Mouse (Mus musculus): ENCODE measurements around the gene Mex3d. TPM values are rescaled to one million over a fixed set of nuclear protein-coding genes. Genes with fewer than 3 reads are reported as not detected.
A peak's percentile ranks its signal among the peaks of the same experiment; 100 is the strongest.

Gene Mex3d
- polyA plus RNA-seq, 1 experiment from 2014 or later = 2.1 TPM

DNA sequence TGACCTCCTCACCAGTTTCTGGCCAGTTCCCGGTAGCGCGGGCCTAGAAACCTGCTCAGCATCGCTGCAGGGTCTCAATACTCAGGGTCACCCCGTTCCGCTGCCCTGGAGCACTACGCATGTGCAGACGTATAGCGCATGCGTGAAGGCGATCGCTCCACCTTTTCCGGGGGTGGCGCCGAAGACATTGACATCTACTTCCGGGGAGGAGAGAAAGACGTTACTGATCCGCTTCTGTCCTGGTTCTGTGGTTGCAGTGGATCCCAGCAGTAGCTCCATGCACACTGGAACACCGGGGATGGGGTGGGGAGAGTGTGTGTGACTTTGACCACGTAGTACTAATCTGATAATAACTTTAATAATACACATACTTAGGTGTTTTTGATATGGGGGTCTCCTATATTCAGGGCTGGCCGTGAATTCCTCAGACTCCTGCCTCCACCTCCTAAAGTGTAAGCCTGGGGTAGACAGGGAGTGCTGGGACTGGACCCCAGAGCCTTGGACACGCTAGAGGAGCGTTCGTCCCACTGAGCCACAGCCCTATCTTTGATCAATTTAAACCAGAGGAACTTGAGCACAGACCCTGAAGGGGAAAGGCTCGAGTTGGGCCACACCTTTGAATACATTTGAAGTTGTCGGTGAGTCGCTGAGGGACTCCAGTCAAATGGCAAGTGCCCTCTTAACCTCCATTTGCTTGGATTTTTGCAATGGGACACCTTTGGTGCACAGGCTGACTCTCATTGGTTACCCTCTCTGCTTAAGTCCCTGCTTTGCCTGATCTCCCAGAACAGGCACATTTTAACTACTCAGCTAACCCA, 19.4 kb upstream of the Mex3d start, which contains the start of gene Uqcr11:
Gene Uqcr11 (minus strand): TSS at position 147 of the 818 bp plus-strand sequence.
- WGBS (ENCODE audit: insufficient replicate concordance) = 2% methylated on average over 27 of the region's 27 CpGs
- Histone ChIP-seq H3K9me3 (replicated peaks) (no peaks in the 10 kb centered on the region), H3K27ac (peak within 1 kb of the TSS; percentile 92), H3K27me3 (replicated peaks) (no peaks in the 10 kb centered on the region), H3K4me1 (peaks cover 56% of the 10 kb centered on the region), H3K4me2 (peak within 1 kb of the TSS; percentile 91), H3K36me3 (peaks cover 68% of the 10 kb centered on the region), H3K9ac (peak within 1 kb of the TSS; percentile 88), H3K4me3 (peak within 1 kb of the TSS; percentile 87)
- peak; percentile 83 for ATAC-seq

DNA sequence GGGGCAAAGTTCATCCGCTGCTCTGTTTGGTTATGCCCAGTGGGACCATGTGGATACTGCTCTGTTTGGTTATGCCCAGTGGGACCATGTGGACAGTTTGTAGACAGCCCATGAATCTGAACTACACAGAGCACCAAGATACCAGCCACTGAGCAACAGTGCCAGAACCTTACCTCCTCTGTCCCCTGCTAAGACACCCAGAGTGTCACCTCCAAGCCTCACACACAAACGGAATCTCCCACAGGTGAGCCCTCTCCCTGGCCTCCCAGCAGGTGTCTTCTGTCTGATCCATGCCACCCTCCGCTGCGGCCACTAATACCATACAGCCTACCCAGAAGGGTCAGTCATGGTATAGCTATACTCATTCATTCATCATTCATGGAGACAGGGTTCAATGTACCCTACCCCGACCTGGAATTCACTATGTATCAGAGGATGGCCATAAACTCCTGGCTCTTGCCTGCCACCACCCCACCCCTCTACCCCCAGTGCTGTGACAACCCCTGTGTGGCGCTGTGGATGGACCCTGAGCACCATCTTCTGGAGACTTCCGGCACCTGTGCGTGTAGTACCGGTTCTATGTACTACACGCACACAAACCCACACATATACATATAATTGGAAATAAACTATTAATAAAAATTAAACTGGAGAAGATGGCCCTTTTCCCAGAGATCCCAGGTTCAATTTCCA, 18.2 kb upstream of the Mex3d start:
- H3K36me3 ChIP-seq = peaks cover 65% of the 10 kb centered on the region
- peak overlapping the region; percentile 92 for H3K27ac ChIP-seq
- H3K4me2 ChIP-seq = peak overlapping the region; percentile 91
- peak overlapping the region; percentile 88 for H3K9ac ChIP-seq
- H3K27me3 ChIP-seq (replicated peaks) = no peaks in the 10 kb centered on the region
- H3K4me3 ChIP-seq = peak overlapping the region; percentile 87
- H3K4me1 ChIP-seq = peaks cover 62% of the 10 kb centered on the region
- WGBS (ENCODE audit: insufficient replicate concordance) = 42% methylated on average over 10 of the region's 10 CpGs
- ATAC-seq = no peak
- no peaks in the 10 kb centered on the region for H3K9me3 ChIP-seq (replicated peaks)

DNA sequence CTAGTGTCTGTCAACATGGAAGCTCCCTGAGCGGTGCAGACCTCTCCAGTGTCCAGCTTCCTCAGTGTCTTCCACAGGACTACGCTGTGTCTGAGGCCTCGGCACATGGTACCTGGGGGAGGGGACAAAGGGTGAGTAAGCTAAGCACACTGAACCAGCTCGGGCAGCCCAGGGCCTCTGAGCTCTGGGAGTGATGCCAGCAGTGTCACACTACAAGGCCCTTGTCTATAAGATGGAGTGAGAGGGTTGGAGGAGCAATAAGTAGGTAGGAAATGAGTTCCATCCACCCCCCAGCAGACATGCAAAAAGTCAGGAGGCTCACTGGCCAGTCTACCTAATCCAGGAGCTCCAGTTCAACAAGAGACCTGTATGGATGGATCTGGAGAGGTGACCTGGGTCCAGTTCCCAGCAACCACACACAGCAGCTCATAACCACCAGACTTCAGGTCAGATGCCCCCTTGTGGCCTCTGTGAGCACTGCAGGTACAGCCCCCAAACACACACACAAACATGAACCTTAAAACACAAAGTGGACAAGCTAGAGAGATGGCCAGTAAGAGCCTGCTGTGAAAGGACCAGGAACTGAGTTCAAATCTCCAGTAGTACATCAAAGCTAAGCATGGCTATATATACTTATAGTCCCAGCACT, 15.7 kb upstream of the Mex3d start:
- WGBS (ENCODE audit: insufficient replicate concordance) = 92% methylated on average over 4 of the region's 4 CpGs
- H3K4me3 ChIP-seq = no peak overlapping the region
- no peak overlapping the region for H3K9ac ChIP-seq
- H3K36me3 ChIP-seq = peaks cover 44% of the 10 kb centered on the region
- H3K27ac ChIP-seq = no peak overlapping the region
- H3K4me1 ChIP-seq = peaks cover 59% of the 10 kb centered on the region
- H3K9me3 ChIP-seq (replicated peaks) = no peaks in the 10 kb centered on the region
- no peak overlapping the region for H3K4me2 ChIP-seq
- H3K27me3 ChIP-seq (replicated peaks) = no peaks in the 10 kb centered on the region
- ATAC-seq = no peak

DNA sequence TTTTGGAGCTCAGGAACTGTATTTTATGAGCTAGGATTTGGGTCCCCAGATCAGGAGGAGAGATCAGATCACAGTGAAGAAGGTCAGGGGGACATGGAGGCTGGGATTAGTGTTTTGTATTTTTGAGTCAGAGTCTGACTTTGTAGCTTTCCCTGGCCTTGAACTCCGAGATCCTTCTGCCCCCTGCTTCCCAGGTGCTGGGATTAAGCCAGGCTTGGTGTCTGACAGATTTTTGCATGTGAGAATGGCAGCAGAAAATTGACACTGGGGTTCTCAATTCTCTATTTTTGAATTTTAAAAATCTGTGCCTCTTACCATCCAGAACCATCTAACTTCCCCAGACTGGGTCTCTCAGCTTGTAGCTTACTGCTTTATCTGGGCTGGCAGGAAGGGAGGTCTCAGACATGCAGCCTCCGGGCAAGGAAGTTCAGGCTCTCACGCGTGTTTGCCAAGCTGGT, 13.3 kb upstream of the Mex3d start:
- Histone ChIP-seq H3K9me3 (replicated peaks) (no peaks in the 10 kb centered on the region), H3K4me2 (peak overlapping the region; percentile 95), H3K36me3 (peaks cover 56% of the 10 kb centered on the region), H3K4me3 (peak overlapping the region; percentile 82; the same call in 1 of the 2 replicates), H3K9ac (peak overlapping the region; percentile 79; the same call in 1 of the 2 replicates), H3K4me1 (peaks cover 67% of the 10 kb centered on the region), H3K27me3 (replicated peaks) (no peaks in the 10 kb centered on the region), H3K27ac (peak overlapping the region; percentile 89)
- ATAC-seq = no peak
- 53% methylated on average over 4 of the region's 4 CpGs for WGBS (ENCODE audit: insufficient replicate concordance)

DNA sequence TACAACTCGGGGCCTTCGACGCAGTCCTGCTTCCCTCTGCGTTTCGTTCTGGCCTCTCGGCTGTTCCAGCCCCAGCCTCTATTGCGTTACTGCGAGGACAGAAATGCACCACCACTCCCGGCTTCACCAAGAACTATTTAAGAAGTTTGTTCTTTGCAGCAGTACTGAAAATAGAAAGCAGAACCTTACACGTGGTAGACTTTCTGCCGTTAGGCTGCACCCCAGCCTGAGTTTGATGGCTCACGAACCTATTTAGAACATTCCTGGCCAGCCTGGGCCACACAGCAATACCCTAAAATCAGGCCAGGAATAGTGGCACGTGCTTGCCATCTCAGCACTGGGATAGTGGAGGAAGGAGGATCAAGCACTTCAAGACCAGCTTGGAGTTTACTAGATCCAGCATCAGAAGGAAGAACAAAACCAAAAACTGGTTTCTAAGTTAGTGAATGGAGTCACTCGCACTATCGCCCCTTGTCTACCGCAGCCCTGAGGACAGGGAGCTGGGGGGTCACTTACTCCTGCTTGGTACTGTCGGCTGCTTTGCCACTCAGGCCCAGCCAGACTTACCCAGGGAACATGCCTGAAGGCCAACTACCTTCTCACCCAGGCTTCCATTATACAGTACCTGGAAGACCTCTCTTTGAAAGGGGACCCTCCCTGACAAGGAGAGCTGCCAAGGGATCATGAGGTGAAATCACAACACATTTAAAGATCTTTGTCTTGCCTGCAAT, 12.7 kb upstream of the Mex3d start:
- Histone ChIP-seq H3K4me1 (peaks cover 67% of the 10 kb centered on the region), H3K27me3 (replicated peaks) (no peaks in the 10 kb centered on the region), H3K9ac (peak overlapping the region; percentile 79), H3K9me3 (replicated peaks) (no peaks in the 10 kb centered on the region), H3K4me3 (peak overlapping the region; percentile 82), H3K36me3 (peaks cover 59% of the 10 kb centered on the region), H3K4me2 (peak overlapping the region; percentile 95), H3K27ac (peak overlapping the region; percentile 89)
- 12% methylated on average over 17 of the region's 17 CpGs for WGBS (ENCODE audit: insufficient replicate concordance)
- no peak for ATAC-seq

DNA sequence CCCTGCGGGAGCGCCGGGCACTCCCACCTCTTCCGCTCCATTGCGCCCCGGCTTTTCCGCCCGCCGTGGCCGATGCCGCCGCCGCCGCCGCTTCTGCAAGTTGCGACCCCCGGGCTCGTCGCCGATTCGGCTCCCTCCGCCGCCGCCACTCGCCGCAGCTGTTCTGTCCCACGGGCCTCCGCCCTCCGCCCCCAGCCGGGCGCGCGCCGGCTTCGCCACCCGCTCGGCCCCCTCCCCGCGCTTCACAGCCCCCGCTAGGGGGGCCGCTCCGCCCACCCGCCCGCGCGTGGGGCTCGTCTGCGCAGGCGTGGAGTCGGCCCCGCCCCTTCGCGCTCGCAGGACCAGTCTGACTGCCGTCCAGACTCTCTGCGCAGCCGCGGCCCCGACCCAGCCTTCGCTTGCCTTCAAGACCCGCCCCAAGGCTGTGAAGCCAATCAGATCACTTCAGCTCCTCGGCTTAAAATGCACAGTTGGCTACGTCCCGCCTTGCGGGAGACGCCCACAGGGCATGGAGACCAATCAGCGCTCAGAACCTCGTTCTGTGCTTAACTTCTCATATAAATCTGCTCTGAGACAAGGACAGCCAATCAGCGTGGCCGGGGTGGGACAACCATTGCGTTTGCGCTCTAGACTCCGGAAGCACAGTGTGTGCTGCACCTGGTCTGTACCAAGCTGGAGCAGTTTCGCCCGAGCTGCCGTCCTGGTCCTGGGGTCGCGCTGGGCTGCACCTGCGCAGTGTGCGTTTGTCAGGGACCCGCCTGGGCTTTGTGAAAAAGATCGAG, 11.9 kb upstream of the Mex3d start, which contains the start of gene Mbd3:
Gene Mbd3 (minus strand): TSS at position 360 of the 782 bp plus-strand sequence.
- no peaks in the 10 kb centered on the region for H3K9me3 ChIP-seq (replicated peaks)
- H3K4me1 ChIP-seq = peaks cover 62% of the 10 kb centered on the region
- H3K9ac ChIP-seq = peak within 1 kb of the TSS; percentile 96
- H3K36me3 ChIP-seq = peaks cover 60% of the 10 kb centered on the region
- H3K27ac ChIP-seq = peak within 1 kb of the TSS; percentile 99
- H3K27me3 ChIP-seq (replicated peaks) = no peaks in the 10 kb centered on the region
- under 1% methylated on average over 81 of the region's 82 CpGs for WGBS (ENCODE audit: insufficient replicate concordance)
- ATAC-seq = peak; percentile 93
- H3K4me2 ChIP-seq = peak within 1 kb of the TSS; percentile 95
- H3K4me3 ChIP-seq = peak within 1 kb of the TSS; percentile 82

DNA sequence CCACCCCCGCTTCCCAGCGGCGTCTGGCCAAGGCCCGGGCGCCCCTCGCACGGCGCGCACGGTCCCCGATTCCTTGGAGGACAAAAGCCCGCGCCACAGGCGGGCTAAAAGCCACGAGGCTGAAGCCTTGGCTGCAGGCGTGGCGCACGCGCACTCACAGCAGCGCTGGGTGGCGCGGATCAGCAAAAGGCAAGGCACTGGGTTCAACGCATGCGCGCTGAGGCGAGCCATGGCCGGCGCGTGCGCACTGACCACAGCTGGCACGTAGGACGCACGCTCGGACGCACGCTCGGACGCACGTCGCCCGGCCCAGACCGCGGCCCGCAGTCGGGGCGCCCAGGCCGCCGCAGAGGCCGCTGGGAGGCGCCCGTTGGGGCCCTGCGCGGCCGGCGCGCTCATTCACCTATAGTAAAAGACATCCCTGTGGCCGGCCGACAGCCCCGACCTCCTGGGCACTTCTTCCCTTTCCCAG, 11.3 kb upstream of the Mex3d start:
- peak overlapping the region; percentile 96 for H3K9ac ChIP-seq
- H3K4me1 ChIP-seq = peaks cover 61% of the 10 kb centered on the region
- 2% methylated on average over 59 of the region's 59 CpGs for WGBS (ENCODE audit: insufficient replicate concordance)
- H3K4me2 ChIP-seq = peak overlapping the region; percentile 95
- H3K27me3 ChIP-seq (replicated peaks) = no peaks in the 10 kb centered on the region
- peaks cover 60% of the 10 kb centered on the region for H3K36me3 ChIP-seq
- no peaks in the 10 kb centered on the region for H3K9me3 ChIP-seq (replicated peaks)
- H3K27ac ChIP-seq = peak overlapping the region; percentile 99
- peak overlapping the region; percentile 82 for H3K4me3 ChIP-seq
- ATAC-seq = peak; percentile 75

DNA sequence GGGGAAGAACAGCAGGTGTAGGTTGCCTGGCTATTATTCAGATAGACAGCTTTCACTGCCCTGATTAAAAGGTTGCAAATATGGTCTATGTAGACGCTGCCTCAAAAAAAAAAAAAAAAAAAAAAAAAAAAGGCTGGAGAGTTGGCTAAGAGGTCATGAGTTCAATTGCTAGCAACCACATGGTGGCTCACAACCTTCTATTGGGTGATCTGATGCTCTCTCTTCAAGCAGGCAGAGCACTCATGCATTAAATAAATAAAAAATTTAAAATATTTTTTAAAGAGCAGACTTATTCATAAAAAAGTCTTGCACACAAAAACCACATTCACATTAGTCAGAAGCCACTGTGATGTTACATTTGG, 10.7 kb upstream of the Mex3d start:
- Histone ChIP-seq H3K27me3 (replicated peaks) (no peaks in the 10 kb centered on the region), H3K9me3 (replicated peaks) (no peaks in the 10 kb centered on the region), H3K27ac (peak overlapping the region; percentile 99), H3K36me3 (peaks cover 60% of the 10 kb centered on the region), H3K4me3 (peak overlapping the region; percentile 82), H3K9ac (peak overlapping the region; percentile 96), H3K4me1 (peaks cover 62% of the 10 kb centered on the region), H3K4me2 (peak overlapping the region; percentile 95)
- no peak for ATAC-seq
- WGBS (ENCODE audit: insufficient replicate concordance) = 0% methylated on average over 1 of the region's 1 CpGs

DNA sequence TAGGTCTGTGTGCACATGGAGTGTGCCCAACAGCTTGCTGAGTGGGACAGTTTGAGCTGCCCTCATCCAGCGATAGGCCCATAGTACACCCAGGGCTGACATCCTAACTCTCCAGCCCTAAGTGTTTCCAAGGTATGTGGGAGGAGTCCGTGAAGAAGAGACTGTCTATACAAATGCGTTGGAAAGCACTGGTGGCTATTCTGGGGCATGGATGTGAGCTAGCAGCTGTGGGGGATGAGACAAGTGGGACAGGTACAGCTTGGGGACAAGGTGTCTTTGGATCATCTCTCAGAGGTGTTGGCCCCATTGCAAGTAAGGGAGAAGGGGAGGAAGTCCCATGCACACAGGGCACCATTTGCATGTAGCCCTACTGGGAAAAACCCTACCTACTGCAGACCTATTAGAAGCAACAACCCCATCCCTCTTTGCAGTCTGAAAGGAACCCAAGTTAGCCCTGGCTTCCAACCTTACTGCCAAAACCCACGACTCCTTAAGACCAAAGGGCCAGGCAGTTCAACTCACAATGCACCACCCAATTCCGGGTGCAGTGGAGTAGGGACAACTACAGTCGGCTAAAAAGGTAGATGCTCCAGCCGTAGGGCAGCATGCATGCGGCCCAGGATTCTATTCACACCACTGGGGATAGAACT, 10.2 kb upstream of the Mex3d start:
- peak overlapping the region; percentile 96 for H3K9ac ChIP-seq
- ATAC-seq = no peak
- peak overlapping the region; percentile 82 for H3K4me3 ChIP-seq
- peaks cover 60% of the 10 kb centered on the region for H3K36me3 ChIP-seq
- no peaks in the 10 kb centered on the region for H3K27me3 ChIP-seq (replicated peaks)
- no peaks in the 10 kb centered on the region for H3K9me3 ChIP-seq (replicated peaks)
- WGBS (ENCODE audit: insufficient replicate concordance) = 52% methylated on average over 8 of the region's 8 CpGs
- H3K27ac ChIP-seq = peak overlapping the region; percentile 99
- peaks cover 67% of the 10 kb centered on the region for H3K4me1 ChIP-seq
- peak overlapping the region; percentile 95 for H3K4me2 ChIP-seq

DNA sequence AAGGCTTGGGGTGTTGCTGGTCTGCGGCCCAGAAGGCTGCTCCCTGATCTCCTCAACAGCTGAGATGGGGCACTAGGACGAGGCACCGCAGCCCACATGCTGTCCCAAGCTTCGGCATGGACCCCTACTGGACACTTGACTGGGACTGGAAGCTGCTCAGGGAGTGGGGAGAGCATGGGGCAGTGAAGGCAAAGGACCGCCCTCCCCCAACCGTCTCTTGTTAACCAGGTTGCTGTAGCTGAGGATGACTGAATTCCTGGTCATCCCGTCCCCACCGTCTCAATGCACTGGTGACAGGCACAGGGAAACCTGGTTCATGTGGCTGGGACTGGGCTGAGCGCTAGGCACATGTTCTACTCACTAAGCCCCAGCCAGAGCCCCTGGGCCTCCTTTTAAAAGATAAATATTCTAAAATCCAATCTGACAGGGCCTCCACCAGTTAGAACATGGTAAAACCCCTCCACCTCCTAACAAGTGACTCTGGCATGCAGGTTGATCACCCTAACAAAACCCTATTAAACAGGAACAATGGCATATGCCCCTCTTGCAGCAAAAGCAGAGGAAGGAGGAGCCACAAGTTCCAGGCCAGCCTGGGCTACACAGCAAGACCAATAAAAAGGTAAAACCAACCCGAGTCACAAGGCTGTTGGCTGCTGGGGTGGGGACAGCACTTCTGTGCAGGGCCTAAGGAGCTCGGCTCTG, 9.5 kb upstream of the Mex3d start:
- Histone ChIP-seq H3K9me3 (replicated peaks) (no peaks in the 10 kb centered on the region), H3K36me3 (peaks cover 60% of the 10 kb centered on the region), H3K27ac (peak overlapping the region; percentile 99), H3K27me3 (replicated peaks) (no peaks in the 10 kb centered on the region), H3K4me3 (peak overlapping the region; percentile 82), H3K4me2 (peak overlapping the region; percentile 95), H3K9ac (peak overlapping the region; percentile 96), H3K4me1 (peaks cover 67% of the 10 kb centered on the region)
- no peak for ATAC-seq
- WGBS (ENCODE audit: insufficient replicate concordance) = 74% methylated on average over 11 of the region's 11 CpGs
